Mouse (Mus musculus): Measurements from ENCODE around the gene Olfr49.

Olfr49 gene

DNA sequence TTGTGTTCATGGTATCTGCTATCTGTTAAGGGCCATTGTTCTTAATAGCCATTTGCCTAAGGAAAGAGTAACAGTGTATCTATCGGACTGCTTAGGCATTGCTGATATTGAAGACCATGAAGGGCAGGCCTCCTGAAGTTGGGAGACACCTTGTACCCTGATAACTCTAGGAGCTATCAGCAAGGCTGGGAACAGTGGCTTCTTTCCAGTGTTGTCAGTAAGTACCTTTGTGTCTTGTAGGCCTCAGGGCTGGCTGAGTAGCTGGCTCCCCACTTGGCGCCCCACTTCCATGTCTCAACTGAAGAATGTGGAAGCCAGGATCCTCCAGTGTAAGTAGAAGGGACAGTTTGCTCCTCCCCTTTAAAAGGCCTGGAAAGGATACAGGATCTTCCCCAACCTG is 23.4 kb downstream of the Olfr49 start:
- DNase-seq = no peak

- DNase-seq = peak; percentile 28 to 36
These were observed 24.5 kb downstream of the Olfr49 start for GRCm38 (mm10) chr14:54260196-54260595.

DNA sequence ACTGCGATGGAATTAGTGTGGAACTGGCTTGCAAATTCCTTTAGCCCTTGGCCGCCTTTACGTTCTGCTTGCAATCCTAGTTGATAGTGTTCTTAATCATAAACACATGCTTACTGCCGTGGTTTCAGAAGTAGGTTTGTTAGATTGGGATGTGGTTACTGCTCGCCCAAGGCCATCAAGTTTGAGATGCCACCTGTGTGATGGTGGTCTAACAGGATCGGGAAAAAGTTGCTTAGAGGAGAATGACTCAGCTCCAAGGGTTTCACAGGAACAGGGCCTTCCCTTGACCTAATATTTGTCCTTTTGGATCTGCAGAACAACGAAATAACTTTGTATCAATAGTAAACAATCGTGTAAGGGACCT is 25.0 kb downstream of the Olfr49 start:
- no peak for DNase-seq

DNA sequence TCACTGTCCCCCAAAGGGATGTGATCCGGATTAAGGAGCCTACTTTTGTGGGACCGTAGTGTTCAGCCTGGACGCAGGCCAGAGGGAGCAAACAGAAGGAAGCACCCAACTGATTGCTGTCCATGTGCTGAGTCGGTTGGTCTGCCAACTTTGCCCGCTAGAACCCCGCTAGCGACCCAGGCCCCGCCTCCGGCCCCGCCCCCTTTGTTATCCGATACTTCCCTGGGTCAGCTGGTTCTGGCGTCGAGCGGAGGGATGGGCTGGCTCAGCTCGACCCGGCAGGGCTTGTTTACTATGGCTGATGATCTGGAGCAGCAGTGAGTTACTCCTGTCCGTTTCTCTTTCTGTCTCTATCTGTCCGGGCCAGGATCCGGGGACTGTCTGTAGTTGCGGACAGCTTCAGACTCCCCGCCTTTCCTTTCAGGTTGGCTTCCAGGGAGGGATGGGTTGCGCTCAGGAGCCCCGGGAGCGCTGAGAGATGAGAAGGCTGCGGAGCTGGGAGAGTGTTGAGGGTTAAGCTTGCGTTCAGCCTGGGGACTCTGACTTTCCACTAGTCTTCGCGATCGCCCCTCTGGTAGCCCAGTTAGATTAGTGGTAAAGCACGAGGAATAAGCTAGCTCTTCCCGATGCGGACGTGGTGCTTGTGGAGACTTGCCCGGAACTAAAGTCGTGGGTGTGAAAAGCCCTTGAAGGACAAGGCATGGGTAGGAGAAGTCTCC is 25.6 kb downstream of the Olfr49 start:
- peak; percentile 95 to 97 for DNase-seq

DNA sequence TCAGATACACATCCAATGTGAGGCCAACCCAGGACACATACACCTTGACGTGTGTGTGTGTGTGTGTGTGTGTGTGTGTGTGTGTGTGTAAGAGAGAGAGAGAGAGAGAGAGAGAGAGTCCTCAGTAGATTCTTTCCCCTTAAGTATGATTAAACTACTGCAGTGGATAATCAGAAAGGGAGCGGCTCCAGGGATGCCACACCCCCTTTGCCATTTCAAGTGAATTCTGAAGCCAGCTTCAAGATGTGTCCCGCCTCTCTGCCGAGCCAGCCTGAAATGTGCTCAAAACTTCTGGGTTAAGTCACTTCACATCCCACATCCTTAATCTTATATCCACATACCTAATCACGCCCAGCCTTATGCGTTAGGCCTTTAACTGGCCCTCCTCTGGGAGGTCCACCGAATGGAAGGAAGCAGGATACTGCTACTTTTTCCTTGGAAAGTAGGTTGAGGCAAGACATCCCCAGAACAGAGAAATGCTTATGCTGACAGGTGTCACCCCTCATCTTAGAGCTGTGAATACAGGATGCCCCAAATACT is 26.5 kb downstream of the Olfr49 start:
- no peak for DNase-seq

DNA sequence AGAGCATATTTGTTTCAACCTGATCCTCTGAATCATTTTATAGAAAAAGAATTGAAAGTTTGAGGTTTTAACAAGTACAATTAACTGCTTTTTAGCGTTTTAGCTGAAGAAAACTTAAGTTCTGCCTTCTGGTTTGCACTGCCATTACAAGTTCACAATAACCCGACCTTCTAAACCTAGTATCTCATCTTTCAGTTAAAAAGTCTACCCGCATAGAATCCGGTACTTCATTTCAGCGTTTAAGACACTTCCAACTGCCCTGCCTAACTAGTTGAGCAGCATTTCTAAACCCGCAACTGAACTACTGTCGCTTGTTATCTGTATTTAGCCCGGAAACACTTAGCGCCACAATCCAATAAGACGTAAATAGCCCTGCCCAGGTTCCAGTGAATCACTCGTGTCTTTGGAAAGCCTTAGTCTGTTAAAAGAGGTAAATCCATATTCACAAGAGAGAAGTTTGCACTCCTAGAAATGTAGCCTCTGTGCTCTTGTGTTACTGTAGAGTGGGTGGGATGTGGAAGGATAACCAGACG is 30.0 kb downstream of the Olfr49 start:
- no peak for DNase-seq

DNA sequence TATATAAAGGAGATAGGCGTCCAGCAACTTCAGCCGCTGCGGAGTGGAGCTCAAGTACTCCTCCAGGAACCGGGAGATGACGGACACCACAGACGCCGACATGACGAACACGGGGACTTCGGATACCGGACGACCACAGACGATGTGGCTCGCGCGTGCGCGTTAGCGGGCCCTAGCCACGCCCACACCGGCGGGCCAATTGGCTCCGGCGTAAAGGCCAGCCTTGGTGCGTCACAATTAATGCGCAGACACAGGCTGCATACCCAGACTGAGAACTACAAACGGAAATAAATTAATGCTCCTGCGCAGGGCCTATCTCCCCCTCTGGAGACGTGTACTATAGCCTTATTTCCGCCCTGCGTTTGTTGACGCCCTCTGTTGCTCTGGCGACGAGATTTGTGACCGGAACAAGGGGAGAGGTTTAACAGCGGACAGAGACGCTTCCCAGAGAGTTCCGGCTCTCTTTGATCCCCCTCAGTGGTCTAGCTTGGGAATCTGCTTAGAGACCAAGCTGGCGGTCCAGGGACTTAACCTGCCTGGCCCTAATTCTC is 30.9 kb downstream of the Olfr49 start, which contains the start of the genes Dad1 and Abhd4:
Gene Dad1, minus strand, starts transcription at position 364 of the 551 bp plus-strand sequence.
Gene Abhd4, plus strand, starts transcription at position 448 of the 551 bp plus-strand sequence.
- peak; percentile 99 for DNase-seq

GRCm38 (mm10) chr14:54250122-54250521 is 34.6 kb downstream of the Olfr49 start:
- DNase-seq = no peak

- DNase-seq = no peak
These were observed 35.4 kb downstream of the Olfr49 start for GRCm38 (mm10) chr14:54249326-54249725.

DNA sequence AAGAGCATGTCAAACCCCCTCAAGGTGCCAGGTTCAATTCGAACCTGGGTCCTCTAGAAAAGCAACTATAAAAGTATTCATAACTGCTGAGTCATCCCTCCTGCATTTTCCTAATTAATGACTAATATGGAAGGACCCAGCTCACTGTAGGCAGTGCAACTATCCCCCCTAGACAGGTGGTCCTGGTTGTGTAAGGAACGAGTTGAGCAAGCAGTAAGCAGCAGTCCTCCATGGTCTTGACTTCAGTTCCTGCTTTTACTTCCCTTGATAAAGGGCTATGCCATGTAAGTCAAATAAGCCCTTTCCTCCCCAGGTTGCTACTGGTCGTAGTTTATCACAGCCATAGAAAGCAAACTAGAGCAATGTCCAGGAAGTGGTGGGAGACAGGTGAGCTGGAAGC is 38.5 kb downstream of the Olfr49 start:
- no peak for DNase-seq

- DNase-seq = no peak
These were observed 40.6 kb downstream of the Olfr49 start for GRCm38 (mm10) chr14:54244183-54244582.

DNA sequence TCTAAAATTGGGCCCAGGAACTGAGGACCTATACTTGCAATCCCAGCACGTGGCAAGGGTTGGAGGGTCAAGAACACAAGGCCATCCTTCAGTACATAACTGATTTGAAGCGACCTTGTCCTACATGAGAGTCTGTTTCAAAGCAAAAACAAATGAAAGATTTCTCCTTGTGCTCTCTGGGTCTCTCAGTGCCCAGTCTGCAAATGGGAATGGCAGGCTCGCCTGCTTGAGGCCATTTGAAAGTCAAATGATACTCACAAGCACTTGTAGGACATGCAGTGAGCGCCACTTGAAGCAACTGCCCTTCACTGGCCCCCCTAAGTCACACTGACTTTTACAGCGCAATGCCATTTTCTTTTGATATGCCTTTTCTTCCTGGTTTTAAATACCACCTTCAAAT is 44.2 kb downstream of the Olfr49 start:
- no peak for DNase-seq

DNA sequence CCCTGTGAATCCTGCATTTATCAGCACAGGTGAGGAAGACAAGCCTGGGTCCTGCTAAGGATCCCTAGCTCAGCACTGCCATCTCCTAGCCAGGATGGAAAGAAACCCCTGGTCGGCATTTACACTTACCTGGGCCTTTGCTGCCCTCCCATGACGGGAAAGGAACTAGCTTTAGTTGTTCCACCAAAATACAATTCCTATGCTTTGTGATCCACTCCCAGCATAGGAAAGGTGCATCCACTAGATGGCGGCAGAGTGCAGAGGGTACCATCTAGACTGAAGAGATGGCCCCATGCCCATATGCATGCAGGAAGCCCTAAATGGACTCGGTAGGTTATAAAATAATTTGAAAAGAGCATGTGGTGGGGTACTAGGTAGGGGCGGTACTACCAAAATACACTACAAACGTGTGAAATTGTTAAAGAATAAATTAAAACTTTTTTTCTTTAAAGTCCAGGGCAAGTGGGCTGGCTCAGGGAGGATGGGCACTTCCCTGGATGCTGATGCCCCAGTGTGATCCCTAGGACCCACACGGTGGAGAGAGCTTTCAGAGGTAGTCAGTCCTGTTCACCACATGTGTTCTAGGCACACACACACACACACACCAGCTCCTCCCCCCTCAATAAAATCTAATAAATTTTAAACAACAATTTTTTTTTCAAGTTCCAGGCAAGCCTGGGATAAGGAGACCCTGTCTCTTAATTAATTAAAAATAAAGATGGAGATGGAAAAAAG is 45.6 kb downstream of the Olfr49 start:
- DNase-seq = peak; percentile 91 to 95

- no peak for DNase-seq
These were observed 47.9 kb downstream of the Olfr49 start for GRCm38 (mm10) chr14:54236881-54237280.

DNA sequence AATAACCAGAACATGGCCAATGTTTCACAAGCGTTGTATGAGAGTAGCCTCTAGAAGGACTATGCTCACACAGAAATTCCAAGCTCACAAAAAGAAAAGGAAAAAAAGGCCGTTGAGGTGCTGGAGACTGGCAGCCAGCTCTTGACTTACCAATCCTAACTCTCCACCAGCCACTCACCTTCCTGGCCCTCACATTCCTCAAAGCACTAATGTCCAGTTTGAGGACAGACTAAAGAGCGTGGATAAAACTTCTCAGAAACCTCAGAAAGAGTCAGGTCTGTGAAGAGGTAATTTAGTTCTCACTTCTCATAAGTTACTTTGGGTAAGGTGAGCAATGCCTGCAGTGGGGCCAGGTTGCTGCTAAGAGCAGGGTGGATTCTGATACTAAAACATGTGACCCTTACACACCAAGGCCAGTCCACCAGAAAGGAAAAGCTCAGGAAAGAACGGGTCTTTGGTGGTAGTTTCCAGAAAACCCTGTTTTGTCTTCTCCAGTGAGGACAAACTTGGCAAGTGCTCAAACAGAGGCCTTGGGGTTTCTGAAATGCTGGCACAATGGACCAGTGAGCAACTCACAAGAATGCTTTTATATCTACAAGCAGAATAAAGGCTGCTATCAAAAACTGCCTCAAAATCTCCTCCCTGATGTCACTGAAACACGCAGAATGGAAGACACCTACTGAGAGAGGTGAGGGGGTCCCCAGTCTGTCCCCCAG is 48.8 kb downstream of the Olfr49 start:
- no peak for DNase-seq

- DNase-seq = no peak
These were observed 50.3 kb downstream of the Olfr49 start for GRCm38 (mm10) chr14:54234231-54235040.

DNA sequence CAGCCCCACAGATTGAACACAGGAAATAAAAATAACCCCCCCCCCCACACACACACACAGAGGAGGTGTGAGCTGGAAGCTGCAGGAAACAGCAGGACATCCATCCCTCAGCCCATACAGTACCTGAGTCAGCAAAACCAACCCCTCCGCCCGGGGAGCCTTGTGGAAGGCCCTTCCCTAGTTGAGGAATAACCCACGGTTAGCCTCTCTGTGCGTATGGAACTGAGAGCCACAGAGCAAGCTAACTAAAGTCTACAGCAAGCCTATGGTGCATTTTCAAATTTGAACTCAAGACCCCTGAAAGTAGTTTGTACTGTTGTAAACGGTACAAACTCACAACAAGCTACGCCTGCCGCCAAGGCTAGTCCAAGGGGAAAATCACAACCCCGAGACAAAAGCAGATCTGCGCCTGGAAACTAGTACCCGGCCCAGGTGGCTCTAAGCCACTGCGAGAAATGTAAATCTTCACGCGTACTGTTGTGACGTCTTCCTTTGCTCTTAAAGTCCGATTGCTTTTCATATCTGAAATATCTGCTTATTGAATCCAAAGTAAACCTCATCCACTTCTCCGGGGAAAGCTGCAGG is 51.1 kb downstream of the Olfr49 start:
- no peak for DNase-seq

GRCm38 (mm10) chr14:54232811-54233558 is 51.8 kb downstream of the Olfr49 start:
- no peak for DNase-seq

GRCm38 (mm10) chr14:54232143-54232542 is 52.6 kb downstream of the Olfr49 start:
- DNase-seq = no peak

DNA sequence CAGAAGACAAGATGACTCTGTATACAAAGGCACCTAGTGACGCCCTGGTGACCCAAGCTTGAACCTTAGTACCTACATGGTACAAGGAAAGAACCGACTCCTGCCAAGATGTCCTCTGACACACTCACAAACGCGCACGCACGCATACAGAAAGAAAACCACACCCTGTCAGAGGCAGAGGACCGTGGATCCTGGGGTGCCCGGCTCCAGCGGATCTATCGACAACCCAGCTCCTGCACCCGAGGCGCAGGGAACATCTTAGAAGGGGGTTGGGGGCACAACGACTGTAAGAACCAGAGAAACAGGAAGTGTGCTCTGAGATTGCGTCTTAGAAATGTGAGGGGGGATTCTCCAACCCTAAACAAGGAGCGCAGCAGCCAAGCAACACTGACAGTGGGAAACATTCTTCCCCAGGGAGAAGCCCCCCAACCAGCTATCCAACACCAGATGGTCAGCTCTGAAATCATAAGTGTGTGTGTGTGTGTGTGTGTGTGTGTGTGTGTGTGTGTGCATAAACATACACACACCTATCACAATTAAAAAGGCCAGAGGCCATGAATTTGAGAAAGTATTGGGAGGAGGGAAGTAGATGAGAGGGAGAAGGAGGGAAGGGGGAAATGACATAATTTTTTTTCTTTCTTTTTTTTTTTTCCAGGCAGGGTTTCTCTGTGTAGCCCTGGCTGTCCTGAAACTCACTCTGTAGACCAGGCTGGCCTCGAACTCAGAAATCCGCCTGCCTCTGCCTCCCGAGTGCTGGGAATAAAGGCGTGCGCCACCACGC is 53.4 kb downstream of the Olfr49 start:
- no peak for DNase-seq

All from cerebellum, postnatal 10 days (tissue).